Mouse (Mus musculus) kidney, adult 2 months (tissue): ENCODE data around the gene Dock4.

Experiments used
- CTCF ChIP-seq: fragments of 200-500 bp; conservative IDR thresholded peaks from 2 replicates; pipeline ENCODE4 v1.5.1; 2011; ENCODE audit warnings: low read depth, mild to moderate bottlenecking, control low read depth, low read length, moderate library complexity, mixed read lengths; ENCODE audit not compliant: insufficient read depth, insufficient read length
- POLR2A ChIP-seq: fragments of 200-500 bp; IDR thresholded peaks from one replicate; pipeline ENCODE4 v1.6.1; 2011; ENCODE audit warnings: low read depth, low read length, control low read depth

GRCm38 (mm10) chr12:40485210-40485609, 39.5 kb downstream of the Dock4 start:
- TF ChIP-seq CTCF = no peak
- TF ChIP-seq POLR2A = no peak
